Mouse (Mus musculus): Measurements from ENCODE around the gene Ly6g6e.
A peak's percentile ranks its signal among the peaks of the same experiment; 100 is the strongest.
"Not testable (repeated sequence)": the region's sequence is repeated elsewhere in the genome, so short reads cannot be mapped to it uniquely, and the experiment has no call there.

Gene Ly6g6e

DNA sequence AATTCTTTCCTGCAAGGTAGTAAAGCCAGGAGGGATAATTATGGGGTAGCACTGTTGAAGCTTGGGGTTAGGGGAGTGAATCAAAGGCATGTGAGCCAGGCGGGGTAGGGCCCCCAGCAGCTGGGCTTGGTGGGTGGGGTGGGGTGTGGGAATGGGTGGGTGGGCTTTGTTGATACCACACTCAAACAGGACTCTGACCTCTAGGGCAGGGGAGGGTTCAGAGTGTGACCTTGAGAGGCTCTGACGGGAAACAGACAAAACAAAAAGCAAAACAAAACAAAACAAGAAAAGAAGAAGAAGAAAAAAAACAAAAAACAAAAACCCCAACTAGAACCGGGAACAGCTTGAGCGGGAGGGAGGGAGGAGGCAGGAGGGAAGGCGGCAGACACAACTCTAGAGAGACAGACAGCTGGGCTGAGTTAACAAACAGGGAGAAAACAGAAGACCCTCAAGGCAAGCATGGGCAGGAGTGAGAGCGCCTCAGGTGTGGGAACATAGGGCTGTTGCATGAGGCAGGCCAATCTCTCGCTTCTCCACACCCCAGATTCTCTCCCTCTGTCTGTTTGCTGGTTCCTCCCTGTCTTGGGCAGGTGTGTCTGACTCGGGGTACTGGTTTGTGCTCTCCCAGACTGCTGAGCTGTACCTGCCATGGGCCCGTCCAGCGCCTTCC lies at the start of gene Ly6g6e:
Gene Ly6g6e, plus strand, starts transcription at position 396 of the 670 bp plus-strand sequence.
- DNase-seq = no peak

DNA sequence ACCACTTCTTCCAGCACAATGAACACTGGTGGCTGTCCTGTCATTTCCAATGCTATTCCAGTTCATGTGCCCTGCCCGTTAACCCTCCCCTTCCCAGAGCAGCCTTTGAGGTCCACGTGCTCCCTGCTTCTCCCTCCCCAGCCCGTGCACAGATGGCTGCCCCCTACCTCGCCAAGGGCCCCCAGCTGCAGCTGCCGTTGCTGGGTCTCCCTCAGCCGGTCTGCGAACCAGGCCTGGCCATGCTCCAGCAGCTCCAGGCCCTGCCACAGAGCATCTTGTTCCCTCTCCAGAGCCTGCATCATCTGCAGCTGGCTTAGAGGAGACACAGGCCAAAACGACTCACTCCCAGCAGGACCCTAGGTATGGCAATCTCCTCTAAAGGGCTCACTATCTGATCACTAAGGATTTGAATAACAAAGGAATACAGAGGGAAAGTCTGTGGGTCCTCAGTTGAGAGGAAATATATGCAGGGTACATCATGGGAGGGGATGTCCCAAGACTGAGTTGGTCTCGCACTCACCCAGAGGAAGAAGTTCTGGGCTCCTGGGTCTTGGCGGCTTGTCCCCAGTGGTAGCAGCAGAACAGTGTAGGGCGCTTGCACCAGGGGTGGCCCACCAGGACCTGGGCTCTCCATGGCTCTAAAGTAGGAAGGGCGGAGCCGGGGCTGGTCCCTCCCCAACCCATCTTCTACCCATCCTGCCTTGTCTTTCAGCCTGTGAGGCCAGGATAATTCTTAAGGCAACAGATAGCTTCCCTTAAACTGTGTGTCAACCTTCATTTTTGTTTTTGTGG lies 49.2 kb upstream of the Ly6g6e start, which contains the start of gene Sapcd1:
Gene Sapcd1, minus strand, starts transcription at position 740 of the 792 bp plus-strand sequence.
- peak; percentile 48 to 56 for DNase-seq

DNA sequence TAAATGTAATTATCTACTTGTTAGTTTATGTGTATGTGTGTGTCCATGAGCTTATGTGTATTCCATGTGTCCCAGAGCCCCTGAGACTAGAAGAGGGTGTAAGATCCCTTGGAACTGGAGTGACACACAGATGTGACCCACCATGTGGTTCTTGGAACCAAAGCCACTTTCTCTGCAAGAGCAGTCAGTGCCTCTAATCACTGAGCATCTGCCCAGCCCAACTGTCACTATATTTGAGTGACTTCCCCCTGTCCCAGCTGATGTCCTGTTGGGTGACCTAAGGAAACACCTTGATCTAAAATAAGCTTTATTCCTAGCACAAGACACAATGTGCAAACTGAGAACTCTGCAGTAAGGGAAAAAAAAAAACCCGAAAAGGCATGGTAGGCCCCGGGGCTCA lies 48.4 kb upstream of the Ly6g6e start:
- DNase-seq = no peak

DNA sequence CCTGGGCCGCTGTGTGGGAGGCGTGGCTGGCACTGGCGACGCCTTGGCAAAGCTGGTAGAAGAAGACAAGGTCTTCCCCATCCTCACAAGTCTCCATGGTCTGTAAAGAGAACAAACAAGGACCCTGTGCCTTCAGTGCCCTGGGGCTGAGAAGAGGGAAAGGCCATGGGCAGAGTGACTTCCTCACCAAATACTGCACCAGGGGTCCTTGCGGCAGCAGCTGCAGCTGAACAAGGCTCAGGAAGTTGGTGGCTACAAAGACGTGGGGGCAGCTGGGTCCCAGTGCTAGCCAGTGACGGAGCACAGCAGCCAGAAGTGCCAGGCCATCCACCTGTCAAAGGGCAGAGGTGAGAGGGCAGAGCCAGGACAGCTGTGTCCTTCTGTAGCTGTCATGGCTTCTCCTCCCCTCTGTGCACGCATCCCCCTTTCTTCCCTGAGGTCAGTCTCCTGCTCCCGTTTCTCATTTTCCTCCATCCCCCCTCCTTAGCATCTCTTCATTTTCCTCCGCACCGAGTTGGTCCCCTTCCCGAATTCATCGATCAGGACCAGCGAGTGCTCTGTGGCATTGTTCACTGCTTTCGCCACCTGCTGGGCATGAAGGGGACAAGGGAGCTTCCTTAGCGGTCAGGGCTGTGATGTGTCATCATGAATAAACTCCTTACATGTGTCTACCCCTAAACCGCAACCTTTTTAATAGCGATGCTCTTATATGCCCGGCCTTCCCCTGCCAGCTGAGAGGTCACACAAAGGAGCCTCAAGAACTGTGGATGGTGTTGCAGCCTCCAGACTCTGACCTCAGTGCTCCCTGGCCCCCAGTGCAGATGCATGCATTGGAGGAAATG lies 46.8 kb upstream of the Ly6g6e start:
- peak; percentile 49 to 51 for DNase-seq

DNA sequence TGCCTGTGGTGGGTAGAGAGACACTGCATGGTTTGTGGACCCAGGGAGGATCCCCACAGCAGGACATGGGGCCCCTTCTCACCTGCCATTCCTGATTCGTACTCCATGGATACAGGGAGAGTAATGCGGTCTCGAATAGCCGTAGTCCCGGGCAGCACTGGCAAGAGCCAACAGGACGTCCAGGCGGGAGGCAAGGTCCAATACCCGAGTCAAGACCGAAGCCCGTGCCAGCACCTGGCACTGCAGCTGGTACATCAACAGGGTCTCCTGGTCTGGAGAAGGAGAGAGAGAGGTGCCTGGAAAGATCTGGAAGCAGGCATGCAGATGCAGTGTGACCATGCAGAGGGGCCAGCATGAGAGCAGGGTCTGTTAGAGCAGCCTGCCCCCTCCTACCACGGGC lies 45.4 kb upstream of the Ly6g6e start:
- DNase-seq = no peak

DNA sequence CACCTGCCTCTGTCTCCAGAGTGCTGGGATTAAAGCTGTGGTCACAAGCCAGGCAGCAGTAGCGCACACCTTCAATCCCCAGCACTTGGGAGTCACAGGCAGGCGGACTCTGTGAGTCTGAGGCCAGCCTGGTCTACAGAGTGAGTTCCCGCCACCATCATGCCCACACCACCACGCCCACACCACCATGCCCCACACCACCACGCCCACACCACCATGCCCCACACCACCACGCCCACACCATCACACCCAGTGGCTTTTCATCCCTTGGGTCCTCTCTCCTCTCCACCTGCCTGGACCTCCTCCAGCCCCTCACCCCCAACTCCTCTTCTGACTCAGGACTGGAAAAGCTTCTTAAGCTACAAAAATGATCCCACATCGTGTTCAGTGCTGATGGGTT lies 44.8 kb upstream of the Ly6g6e start:
- no peak for DNase-seq

DNA sequence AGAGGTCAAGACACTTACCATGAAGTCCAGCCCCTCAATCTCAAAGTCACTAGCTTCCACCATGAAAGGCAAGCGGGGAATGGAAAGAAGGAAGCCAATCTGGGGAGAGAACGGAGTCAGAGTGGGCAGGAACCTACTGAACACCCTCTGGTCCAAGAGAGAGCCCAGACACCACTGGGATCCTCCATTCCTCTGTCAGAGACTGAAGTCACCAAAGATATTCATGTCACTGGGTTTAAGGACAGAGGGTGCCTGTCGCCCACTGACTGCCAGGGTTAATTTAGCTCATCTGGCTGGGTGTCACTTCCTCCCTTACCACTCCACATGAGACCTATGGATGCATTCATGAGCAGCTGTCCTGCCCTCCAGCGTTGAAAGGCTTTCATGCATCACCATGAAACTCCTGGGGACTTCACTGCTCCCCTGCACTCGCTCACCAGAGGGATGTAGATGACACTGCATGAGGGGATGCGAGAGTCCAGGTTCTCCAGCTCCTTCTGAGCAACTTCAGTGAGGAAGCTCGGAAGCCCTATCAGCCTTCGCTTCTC lies 44.3 kb upstream of the Ly6g6e start:
- peak in 1 of 2 experiments; percentile 30 for DNase-seq

DNA sequence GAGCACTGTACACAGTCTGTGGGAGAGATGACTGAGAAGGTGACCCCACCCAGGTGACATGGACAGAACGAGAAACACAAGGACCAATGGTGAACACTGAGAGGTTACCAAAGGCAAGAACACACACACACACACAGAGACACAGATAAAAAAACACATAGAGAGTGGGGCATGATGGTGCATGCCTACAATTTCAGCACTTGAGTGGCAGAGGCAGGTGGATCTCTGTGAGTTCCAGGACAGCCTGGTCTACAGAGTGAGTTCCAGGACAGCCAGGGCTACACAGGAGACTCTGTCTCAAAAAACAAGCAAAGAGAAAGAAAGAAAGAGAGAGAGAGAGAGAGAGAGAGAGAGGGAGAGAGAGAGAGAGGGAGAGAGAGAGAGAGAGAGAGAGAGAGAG lies 43.0 kb upstream of the Ly6g6e start:
- DNase-seq = not testable (repeated sequence)

DNA sequence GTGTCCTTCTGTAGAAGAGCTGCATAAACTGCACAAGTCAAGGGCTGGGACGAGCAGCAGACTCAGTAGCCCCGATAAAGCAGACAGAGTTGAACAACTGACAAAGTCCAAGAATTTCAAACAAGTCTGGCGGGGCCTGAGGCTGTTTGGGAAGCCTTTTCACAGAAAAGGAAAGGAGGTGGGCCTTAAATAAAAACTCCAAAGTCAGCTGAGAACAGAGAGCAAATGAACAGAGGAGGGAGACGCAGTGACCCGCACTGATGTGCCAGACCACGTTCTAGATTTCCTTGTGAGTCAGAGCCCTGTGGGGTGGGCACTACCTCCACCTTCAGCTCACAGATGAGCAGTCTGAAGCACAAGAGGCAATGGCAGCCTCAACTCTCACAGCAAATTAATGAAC lies 41.8 kb upstream of the Ly6g6e start:
- no peak for DNase-seq

DNA sequence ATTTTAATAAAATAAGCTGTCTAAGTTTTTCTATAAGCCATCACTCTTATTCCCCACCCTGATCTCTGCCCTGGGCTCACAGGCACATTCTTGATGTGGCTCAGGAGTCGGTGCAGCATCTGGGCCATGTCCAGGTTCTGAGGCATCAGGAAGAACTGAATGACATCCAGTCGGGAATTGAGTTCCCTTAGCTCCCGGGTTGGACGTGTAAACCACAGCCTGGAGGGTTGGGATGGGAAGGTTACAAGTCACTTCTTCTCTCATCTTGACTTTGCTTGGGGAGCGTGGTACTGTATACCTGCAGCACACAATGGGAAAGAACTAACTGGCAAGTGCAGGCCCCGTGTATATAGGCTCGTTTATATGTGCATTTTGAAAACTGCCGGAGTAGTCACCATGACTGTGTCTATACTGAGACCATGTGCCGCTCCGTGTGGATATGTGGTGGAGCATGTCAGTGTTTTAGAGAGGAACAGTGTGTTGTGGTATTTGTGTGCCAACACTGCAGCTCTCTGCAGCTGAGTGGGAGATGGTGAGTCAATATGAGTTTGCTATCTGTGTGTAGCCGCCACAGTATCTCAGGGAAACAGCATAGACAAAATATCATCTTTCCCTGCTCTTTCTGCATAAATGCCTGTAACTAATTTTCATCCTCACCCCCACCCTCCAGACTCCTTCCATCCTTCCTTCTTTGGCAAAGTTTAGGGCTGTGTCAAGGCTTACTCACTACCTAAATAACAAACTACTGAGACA lies 37.4 kb upstream of the Ly6g6e start:
- no peak for DNase-seq

DNA sequence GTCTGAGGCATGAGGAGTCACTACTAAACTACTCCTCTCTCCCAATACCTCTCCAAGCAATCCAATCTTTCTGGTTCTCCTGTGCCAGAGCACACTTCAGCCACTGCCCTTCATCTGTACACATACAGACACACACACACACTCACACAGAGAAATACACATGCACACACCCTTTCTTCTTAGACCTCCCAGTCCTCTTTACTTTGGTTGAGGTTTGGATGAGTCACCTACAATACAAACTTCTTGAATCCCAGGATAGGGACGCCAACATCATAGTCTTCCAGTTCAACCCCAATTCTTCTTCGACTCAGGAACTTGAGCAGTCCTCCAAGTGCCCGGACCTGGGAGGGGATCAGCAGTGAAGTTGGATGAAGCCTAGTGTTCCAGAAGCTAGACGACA lies 32.9 kb upstream of the Ly6g6e start:
- DNase-seq = no peak

DNA sequence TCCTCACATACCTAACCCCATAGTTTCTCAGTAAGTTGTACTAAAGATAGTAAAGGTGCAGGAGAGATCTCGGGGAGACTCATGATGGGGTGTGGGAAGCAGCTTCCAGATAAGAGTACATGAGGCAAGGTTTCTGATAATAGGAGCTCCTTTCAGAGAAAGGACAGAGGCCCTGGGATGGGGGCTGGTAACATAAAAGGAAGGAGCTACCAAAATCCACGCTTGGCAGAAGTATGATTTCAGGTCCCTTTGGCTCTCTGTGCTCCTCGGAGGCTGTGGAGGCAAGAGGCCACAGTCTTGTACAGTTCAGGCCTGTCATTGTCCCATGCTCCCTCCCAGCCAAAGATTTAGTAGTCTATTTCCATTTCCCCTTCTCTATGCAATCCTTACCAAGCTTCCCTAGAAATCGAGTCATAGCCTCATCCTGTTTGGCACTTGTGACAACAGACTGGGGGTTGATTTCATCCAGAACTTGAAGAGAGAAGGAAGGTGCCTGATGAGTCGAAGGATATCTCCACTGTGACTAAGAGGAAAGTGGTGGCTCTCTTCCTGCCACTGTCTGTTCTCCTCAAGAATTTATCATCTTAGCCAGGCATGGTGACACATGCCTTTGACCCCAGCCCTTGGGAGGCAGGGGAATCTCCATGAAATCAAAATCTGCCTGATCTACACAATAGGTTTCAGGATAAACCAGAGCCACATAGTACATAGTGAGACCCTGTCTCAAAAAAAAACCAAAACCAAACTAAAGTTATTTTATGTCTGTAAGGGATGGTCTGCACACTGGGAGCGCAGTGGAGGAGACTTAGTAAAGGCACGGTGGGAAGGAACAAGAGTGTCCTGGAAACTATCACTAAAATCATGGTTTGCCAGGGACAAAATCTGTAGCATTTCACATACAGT lies 31.5 kb upstream of the Ly6g6e start:
- no peak for DNase-seq

DNA sequence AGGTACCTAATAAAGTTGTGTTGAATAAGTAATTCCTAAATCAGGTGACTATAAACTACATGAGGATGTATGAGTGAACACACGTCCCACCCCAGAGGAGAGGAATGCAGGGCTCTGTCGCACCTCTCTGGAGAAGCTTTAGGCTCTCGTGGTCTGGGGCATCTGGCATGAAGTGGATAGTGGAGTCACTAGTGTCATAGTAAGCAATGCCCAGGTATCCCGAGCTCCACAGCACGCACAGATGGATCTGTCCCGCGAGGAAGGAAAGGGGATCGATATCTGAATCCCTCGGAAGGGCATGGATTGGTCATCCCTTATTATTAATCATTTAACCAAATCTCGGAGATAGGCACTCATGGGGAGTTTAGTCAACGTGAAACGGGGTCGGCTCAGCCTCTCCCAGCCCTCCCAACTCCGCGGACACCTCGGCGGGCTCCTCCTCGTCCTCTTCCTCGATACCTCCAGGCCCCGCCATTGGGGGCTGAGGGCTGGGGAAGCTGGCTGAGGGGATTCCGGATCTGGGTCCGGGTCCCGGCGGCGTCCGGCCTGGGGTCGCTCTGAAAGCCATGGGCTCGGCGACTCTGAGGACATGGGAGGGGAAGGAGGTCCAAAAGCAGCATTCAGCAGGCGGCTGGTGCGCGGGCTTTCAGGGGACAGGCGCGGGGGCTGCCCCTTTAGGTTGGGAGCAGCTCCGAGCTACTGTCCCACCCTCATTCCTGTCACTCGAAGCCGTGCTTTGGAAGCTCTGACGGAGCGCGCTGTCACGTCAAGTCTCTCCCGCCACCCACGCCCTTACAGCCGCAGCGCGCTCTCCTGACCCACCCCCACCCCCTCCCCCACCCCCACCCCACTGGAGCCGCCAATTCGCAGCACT lies 30.7 kb upstream of the Ly6g6e start:
- no peak for DNase-seq

DNA sequence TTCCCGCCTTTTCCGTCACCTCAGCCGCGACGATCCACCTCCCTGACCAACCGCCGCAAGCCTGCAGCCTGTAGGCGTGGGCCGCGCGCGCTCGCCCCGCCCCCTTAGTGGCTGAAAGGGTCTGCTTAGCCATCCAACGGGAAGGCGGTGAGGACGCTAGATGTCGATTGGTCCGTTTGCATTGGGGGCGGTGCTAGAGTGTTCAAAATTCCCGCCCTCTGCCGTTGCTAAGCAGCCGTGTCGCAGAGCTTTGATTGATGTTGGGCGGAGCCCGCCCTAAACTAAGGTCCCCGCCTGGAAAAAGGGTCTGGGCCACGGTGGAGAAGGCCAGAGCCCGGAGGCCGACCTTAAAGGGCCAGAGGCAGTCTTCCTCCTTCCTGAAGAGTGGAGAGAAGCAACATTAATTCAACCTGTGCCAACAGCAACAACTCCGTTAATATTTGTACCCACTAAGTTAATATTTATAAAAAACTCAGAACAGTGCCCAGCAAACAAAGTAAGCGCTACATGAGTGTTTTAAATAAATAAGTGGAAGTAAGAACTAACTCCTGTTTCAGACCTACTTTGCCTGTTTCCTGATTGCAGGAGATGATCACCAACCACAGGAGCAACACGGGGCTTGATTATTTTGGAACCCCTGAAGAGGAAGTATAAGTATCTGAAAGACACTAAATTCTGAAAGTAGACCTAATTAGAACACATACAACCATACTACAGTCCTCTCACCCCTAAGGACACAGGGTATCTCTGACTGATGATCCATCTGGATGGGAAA lies 29.8 kb upstream of the Ly6g6e start, which contains the start of gene Msh5:
Gene Msh5, minus strand, starts transcription at position 65 of the 775 bp plus-strand sequence.
- DNase-seq = peak; percentile 96 to 97

DNA sequence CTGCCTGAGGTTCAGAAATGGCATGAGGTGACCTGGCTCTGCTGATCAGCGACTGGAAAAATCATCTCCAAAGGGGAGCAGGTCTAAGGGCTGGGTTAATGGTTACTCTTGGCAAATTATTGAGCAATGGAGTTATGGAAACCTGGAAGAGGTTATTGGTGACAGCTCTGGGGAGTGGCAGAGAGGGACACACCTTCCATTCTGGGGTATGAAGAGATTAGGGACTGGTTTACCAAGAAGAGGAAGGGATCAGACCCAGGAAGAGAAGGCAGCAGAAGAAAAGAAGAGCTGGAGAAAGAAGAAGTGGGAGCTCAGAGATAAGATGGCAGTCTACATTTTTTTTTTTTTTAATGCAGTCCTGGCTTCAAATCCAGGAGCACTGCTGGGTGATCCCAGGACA lies 29.0 kb upstream of the Ly6g6e start:
- no peak for DNase-seq

DNA sequence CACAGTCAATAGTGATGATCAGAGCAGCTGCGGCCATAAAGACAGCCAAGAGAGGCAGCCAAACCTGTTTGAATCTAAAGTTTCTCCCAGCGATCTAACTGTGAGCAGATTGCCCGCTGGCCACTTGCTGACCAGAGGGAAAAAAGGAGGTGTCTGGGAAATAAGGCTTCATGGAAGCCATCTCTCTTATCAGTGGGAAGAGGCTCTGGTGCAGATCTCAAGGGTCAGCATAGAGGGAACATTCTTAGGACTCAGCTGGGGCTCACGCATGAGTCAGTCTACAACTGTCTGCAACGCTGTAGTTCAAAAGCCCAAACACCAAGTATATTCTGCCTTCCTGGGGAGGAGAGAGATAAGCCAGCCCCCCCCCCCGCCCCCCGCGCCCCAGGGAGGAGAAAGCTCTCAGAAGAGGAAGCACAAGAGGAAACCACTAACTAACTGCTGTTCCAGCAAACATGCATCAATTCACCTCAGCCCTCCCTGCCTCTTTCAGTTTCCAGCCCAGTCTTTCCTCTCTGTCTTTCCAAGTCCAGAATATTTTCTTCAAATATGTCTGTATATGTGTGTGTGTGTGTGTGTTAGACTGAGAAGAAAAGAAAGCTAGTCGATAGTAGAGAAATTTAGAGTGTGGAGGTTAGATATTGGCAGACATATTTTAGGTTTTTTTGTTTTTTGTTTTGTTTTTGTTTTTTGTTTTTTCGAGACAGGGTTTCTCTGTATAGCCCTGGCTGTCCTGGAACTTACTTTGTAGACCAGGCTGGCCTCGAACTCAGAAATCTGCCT lies 28.4 kb upstream of the Ly6g6e start:
- DNase-seq = peak; percentile 51 to 54

DNA sequence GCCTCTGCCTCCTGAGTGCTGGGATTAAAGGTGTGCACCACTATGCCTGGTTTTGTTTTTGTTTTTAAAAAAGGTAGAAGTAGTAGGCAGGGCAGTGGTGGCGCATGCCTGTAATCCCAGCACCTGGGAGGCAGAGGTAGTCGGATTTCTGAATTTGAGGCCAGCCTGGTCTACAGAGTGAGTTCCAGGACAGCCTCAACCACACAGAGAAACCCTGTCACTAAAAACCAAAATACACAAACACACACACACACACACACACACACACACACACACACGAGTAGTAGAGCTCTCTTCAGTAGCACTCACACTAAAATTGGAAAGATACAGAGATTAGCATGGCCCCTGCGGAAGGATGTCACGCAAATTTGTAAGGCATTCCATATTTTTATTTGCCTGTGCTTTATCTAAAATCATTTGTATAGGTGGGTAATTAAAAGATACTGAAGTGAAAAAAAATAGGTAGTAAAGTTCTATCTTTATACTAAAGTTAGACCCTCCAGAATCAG lies 27.7 kb upstream of the Ly6g6e start:
- no peak for DNase-seq

DNA sequence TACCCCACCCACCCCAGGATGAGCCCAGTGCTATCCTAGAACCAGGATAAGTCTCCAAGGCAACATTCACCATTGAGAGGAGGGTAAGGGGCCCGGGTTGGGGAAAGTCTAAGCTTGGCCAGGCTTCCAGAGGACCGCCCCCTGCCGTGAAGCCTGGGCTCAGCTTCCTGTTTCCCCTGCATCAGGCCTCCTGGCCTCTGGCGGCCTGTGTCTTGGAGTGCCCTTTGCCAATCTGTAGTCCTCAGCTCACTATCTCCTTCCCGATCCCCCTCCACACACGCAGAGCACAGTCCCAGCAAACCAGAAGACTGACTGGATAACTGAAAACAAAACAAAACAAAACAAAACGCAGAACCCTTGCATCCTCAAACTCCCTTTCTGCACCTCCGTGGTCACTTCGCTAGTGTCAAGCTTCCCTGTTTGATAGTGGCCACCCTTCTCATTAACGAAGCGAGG lies 27.1 kb upstream of the Ly6g6e start, which contains the start of gene Clic1:
Gene Clic1, plus strand, starts transcription at position 406 of the 456 bp plus-strand sequence.
- peak; percentile 49 to 53 for DNase-seq
